Mouse (Mus musculus): Measurements from ENCODE around the gene Foxp1. TPM values are rescaled to one million over a fixed set of nuclear protein-coding genes. Genes with fewer than 3 reads are reported as not detected.

Foxp1 gene
- polyA plus RNA-seq, 1 experiment from 2014 or later, result 39.3 TPM

GRCm38 (mm10) chr6:99368118-99368753 is 154.3 kb downstream of the Foxp1 start:
- ChIA-PET POLR2A (no interaction called here), CTCF (no interaction called here)
- DNase-seq (ENCODE audit: low read depth, low spot score) (no peak), ATAC-seq (no peak)
- H3K27me3 ChIP-seq, result no peaks in the 10 kb centered on the region
- in situ Hi-C loops (cut with MboI; ENCODE audit: low pct_unique_long_range_greater_than_20kb), result no loop called here
- TF ChIP-seq CTCF (IDR thresholded peaks at IDR 0.05), result no peak

- ATAC-seq, result no peak
- ChIA-PET POLR2A (interaction anchor here (0.9 kb wide), 1 partner anchor 29 kb away, joined by 3 read pairs; no protein-coding TSS in a partner anchor), CTCF (interaction anchor here (0.7 kb wide), 1 partner anchor 665 kb away, joined by 3 read pairs; no protein-coding TSS in a partner anchor)
- in situ Hi-C loops (cut with MboI; ENCODE audit: low pct_unique_long_range_greater_than_20kb), result no loop called here
- no peaks in the 10 kb centered on the region for H3K27me3 ChIP-seq
- no peak for DNase-seq (ENCODE audit: low read depth, low spot score)
- TF ChIP-seq CTCF (IDR thresholded peaks at IDR 0.05), result no peak
These were observed 158.0 kb downstream of the Foxp1 start for GRCm38 (mm10) chr6:99364545-99364944.

DNA sequence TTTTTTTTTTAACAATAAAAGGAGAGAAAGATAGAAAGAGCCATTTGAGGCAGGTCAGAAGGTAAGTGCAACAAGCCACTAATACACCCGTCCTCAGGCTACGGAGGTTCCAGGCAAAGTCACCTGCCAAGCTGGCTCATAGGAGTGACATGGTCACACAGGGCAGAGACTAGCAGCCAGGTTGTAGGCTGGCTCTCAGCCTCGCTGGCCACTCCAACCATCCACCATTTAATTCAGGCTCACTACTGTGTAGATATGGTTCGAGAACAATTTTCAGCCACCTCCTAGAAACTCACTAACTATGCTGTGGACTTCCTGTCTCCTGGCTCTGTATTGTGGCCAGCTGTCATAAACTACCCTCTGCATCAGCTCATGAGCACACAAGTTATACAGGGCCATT is 161.9 kb downstream of the Foxp1 start:
- POLR2A ChIA-PET, result no interaction called here
- in situ Hi-C loops (cut with MboI; ENCODE audit: low pct_unique_long_range_greater_than_20kb), result no loop called here
- CTCF ChIA-PET, result no interaction called here
- TF ChIP-seq CTCF (IDR thresholded peaks at IDR 0.05), result no peak
- ATAC-seq (no peak), DNase-seq (ENCODE audit: low read depth, low spot score) (no peak)
- H3K27me3 ChIP-seq, result no peaks in the 10 kb centered on the region

- DNase-seq (ENCODE audit: low read depth, low spot score) (no peak), ATAC-seq (peak; percentile 21)
- TF ChIP-seq CTCF (IDR thresholded peaks at IDR 0.05), result no peak
- ChIA-PET POLR2A (no interaction called here), CTCF (no interaction called here)
- in situ Hi-C loops (cut with MboI; ENCODE audit: low pct_unique_long_range_greater_than_20kb), result no loop called here
- H3K27me3 ChIP-seq, result no peaks in the 10 kb centered on the region
These were observed 162.6 kb downstream of the Foxp1 start for GRCm38 (mm10) chr6:99359765-99360499.

- ATAC-seq, result peak; percentile 67
- ChIA-PET POLR2A (no interaction called here), CTCF (interaction anchor here (1.4 kb wide), 1 partner anchor 10 kb away, joined by 3 read pairs; no protein-coding TSS in a partner anchor)
- TF ChIP-seq CTCF (IDR thresholded peaks at IDR 0.05), result no peak
- no peaks in the 10 kb centered on the region for H3K27me3 ChIP-seq
- in situ Hi-C loops (cut with MboI; ENCODE audit: low pct_unique_long_range_greater_than_20kb), result no loop called here
- peak; percentile 28 for DNase-seq (ENCODE audit: low read depth, low spot score)
These were observed 163.4 kb downstream of the Foxp1 start for GRCm38 (mm10) chr6:99359036-99359698.

- in situ Hi-C loops (cut with MboI; ENCODE audit: low pct_unique_long_range_greater_than_20kb), result no loop called here
- ChIA-PET CTCF (interaction anchor here (1.4 kb wide), 1 partner anchor 9 kb away, joined by 3 read pairs; no protein-coding TSS in a partner anchor), POLR2A (interaction anchor here (0.7 kb wide), 1 partner anchor 50 kb away, joined by 3 read pairs; no protein-coding TSS in a partner anchor)
- ATAC-seq (no peak), DNase-seq (ENCODE audit: low read depth, low spot score) (no peak)
- H3K27me3 ChIP-seq, result no peaks in the 10 kb centered on the region
- no peak for TF ChIP-seq CTCF (IDR thresholded peaks at IDR 0.05)
These were observed 164.6 kb downstream of the Foxp1 start for GRCm38 (mm10) chr6:99357931-99358330.

GRCm38 (mm10) chr6:99354338-99354737 is 168.2 kb downstream of the Foxp1 start:
- POLR2A ChIA-PET, result no interaction called here
- in situ Hi-C loops (cut with MboI; ENCODE audit: low pct_unique_long_range_greater_than_20kb), result no loop called here
- DNase-seq (ENCODE audit: low read depth, low spot score) (no peak), ATAC-seq (no peak)
- no peak for TF ChIP-seq CTCF (IDR thresholded peaks at IDR 0.05)
- H3K27me3 ChIP-seq, result no peaks in the 10 kb centered on the region
- CTCF ChIA-PET, result no interaction called here

DNA sequence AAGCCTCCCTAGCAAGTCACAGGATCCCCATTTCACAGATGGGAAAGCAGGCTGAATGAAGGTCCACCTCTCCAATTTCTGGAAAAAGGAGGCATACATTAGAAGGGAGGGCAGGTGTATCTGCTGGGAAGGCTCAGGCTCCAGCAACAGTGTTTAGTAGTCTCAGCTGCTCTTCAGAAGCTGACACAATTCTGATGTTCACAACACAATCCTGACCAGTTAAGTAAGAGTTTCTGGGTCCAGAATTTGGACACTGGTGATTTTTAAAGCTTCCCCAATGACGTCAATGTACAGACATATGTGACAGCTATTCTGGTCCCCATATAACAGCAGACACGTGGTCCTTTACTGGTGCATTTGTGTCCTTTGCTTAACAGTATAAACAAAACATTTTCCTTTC is 169.1 kb downstream of the Foxp1 start:
- ChIA-PET CTCF (no interaction called here), POLR2A (no interaction called here)
- H3K27me3 ChIP-seq, result no peaks in the 10 kb centered on the region
- in situ Hi-C loops (cut with MboI; ENCODE audit: low pct_unique_long_range_greater_than_20kb), result no loop called here
- no peak for DNase-seq (ENCODE audit: low read depth, low spot score)
- no peak for TF ChIP-seq CTCF (IDR thresholded peaks at IDR 0.05)
- no peak for ATAC-seq

DNA sequence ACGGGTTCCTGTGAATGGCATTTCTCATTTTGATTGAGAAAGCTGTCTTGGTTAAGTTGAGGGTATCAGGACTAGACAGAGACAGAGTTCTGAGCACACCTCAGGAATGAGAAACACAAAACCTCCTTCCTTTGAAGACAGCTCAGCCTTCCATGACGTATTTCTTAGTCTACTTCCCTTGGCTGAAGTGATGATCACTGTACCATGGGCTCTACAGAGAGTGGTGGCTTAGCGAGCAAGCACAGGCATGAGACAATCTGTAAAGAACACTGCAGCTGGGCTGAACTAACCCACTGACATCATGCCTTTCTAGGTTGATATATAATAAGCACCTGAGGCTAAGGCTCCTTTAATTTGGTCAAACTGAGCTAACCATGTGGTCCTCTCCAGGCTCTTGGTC is 172.0 kb downstream of the Foxp1 start:
- in situ Hi-C loops (cut with MboI; ENCODE audit: low pct_unique_long_range_greater_than_20kb), result no loop called here
- TF ChIP-seq CTCF (IDR thresholded peaks at IDR 0.05), result no peak
- ATAC-seq, result no peak
- no peaks in the 10 kb centered on the region for H3K27me3 ChIP-seq
- ChIA-PET CTCF (no interaction called here), POLR2A (no interaction called here)
- DNase-seq (ENCODE audit: low read depth, low spot score), result no peak

- no peak for ATAC-seq
- TF ChIP-seq CTCF (IDR thresholded peaks at IDR 0.05), result no peak
- no peak for DNase-seq (ENCODE audit: low read depth, low spot score)
- in situ Hi-C loops (cut with MboI; ENCODE audit: low pct_unique_long_range_greater_than_20kb), result no loop called here
- H3K27me3 ChIP-seq, result no peaks in the 10 kb centered on the region
- ChIA-PET POLR2A (no interaction called here), CTCF (no interaction called here)
These were observed 172.4 kb downstream of the Foxp1 start for GRCm38 (mm10) chr6:99350156-99350555.

DNA sequence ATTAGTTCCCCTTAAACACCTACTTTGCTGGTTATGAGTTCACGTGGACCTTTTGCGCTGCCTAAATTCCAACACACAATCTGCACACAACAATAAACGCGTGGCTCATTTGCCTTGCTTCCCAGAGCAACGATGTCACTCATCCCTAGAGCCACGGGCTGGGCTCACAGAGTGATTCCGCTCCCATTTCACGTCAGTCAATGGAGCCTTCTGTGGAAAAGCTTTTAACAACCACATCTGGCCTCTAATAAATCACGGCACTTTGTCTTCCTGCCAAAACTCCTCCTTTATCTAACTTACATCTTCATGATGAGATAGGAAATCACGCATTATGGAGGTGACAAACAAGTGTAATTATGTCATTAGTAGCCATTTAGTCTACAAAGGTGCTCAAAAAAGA is 174.7 kb downstream of the Foxp1 start:
- CTCF ChIA-PET, result no interaction called here
- DNase-seq (ENCODE audit: low read depth, low spot score), result no peak
- in situ Hi-C loops (cut with MboI; ENCODE audit: low pct_unique_long_range_greater_than_20kb), result no loop called here
- H3K27me3 ChIP-seq, result no peaks in the 10 kb centered on the region
- TF ChIP-seq CTCF (IDR thresholded peaks at IDR 0.05), result no peak
- no peak for ATAC-seq
- POLR2A ChIA-PET, result no interaction called here

All from Patski (cell line).